Mouse (Mus musculus) right cerebral cortex, postnatal 10 days (tissue): ENCODE measurements at regions not wholly inside any gene's neighbourhood (a gene's known extent, or its start where the extent isn't known, plus 50 kb on each side); places are given as distances from the start of the nearest gene placed in this dataset.

ENCODE experiments used
- DNase-seq, 2 experiments: peaks; one replicate each; pipeline ENCODE4 v3.0.0; 2021; ENCODE audit warnings: low spot score in 2 of 2

DNA sequence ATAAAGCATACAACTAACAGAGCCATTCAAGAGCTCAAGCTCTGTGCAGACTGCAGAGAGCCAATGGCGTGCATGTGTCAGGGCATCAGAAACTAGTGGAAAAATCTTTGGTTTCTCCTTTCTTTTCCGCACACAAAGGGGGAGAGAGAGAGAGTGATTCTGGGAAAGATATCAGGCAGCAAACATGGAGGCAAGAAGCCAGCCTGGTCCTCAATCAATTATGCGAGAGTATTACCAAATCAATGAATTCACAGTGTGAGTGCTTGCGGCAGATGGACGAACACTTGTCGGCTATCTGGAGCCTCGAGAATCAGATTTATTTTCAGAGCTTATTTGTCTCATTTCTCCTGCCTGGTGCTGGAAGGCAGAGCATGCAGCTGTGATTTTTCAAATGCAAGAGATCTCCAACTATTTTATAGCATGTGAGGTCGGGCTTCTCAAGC, 230.6 kb downstream of the Snx10 start:
- DNase-seq = peak; percentile 55 to 75

DNA sequence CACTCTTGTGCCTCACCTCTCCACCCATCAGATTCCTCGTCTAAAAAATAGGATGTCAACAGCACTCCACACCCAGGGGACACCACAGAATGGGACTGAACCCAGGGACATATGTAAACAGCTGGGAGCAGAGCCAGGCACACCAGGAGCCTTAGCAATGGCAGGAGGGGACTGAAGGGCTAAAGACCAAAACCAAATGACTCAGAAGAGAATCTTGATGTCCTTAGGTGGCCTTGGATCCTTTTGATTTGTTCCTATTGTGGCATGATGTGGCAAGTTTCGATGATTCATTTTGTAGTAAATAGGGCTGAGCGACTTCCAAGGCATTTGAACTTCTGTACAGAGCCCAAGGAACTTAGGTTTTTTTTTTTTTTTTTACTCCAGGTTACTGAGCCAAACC, 233.4 kb downstream of the Snx10 start:
- DNase-seq = no peak

DNA sequence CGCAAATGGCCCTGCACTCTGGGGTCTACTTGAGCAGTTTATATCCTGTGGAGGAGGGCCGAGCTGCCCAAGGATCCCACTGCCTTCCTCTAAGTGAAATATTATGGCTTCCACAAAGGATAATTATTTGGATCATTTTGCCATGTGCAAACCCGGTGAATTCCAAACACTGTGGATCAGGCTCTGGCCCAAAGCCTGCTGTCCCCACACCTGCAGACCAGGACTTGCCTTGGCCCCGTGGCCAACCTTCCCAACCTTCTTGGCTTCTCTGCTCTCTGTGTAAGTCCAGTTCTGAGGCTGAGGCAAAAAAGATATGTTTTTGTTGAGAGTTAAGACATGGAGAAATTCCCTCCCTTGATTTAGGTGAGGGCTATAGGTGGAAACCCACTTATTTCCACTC, 234.0 kb downstream of the Snx10 start:
- no peak for DNase-seq

DNA sequence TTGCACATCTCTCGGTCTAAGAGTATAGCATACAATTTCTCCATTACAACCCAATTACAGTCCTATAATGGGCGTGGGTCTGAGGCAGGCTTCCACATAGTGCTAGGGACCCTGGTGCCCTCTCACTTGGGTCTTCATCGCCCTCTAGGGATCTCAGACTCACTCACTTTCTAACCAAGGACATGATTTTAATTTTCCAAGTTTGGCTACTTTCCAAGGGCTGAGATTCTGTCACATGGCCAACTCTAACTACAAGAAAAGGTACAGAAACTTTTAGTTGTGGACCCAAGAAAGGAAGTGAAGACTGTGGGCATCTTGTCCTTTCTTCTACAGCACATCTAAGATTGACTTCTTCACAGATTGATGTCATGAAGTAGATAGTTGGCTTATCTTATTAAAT, 235.1 kb downstream of the Snx10 start:
- no peak for DNase-seq

DNA sequence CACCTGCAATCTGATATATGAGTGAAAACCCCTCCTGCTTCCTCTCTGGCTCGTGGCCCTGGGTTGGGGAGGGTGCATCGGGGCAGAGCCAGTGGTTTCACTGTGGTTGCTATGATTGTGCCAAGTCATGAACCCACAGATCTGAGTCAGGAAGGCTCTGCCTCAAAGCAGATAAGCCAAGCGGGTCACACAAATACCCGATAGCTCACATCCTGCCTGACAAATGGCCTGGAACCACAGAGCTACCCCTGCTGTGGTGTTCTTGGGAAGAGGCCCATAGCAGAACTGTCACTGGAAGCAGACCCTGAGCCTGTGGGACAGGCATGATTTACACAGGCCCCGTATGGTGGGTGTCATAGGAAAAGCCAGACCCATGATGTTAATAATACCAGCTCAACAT, 236.7 kb downstream of the Snx10 start:
- no peak for DNase-seq

DNA sequence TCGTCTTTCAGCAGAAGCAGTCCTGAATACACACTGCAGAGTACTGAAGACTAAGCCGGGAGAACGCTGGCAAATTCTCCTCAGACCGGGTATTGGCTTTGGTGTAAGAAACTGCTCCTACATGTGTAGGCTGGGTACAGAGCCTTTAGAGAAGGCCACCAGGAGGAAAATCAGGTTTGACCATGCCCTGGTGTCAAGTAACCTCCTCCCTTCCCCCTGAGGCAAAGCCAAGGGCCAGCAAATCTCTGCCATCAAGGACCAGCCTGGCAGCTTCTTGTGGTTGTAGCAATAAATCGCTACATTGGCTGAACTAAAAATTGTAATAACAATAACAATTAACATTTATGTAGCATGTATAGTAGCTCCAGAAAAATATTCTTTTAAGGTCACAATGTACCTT, 237.8 kb downstream of the Snx10 start:
- DNase-seq = no peak

DNA sequence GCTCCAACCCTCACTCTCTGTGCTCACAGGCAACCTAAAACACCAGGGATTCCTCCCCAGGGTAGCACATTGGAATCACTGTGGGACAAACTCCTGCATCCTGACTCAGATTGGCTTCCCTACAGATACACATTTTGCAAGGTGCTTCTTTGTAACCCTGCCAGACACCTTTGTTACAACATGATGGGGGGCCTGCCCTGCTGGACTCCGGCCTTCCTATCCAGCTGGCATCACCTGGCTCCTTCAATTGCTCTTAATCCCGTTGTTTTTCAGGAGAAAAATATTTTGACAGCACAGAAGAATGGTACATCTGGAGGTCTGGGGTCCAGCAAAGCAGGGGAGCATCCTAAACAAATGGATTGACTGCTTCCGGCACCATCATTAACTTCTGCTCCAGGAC, 242.8 kb downstream of the Snx10 start:
- no peak for DNase-seq

DNA sequence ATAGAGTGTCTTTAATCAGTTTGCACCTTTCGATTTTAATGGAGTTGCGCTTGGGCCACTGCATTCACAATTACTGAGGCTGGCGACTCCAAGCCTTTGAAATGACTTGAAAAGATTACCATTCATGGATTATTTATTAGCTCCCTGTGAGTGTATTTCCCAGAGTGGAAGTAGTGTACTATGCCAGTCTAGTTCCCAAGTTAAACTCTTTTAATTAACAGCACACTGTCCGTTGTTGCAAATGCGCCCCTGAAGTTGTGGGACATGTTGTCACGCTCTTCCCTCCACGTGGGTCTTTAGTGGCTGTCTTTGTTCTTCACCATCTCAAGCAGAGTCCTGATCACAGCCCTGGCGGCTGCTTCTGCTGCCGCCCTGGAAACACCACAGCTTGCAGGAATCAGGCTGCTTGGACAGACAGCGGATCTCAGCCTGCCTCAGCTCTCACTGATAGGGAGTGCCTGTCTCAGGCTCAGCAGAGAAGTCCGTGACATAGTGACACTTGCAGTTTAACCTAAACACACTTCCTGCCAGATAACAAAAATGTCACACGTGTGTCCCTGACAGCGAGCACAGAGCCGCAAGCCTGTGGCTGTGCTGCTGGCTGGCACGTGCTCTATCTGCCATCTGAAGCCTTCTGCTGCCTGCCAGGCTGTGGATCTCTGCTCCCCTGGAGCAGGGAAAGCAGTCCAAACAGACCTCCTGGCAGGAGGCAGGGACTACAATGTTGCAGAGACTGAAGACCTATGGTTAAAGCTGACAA, 244.1 kb downstream of the Snx10 start:
- peak; percentile 50 to 51 for DNase-seq

DNA sequence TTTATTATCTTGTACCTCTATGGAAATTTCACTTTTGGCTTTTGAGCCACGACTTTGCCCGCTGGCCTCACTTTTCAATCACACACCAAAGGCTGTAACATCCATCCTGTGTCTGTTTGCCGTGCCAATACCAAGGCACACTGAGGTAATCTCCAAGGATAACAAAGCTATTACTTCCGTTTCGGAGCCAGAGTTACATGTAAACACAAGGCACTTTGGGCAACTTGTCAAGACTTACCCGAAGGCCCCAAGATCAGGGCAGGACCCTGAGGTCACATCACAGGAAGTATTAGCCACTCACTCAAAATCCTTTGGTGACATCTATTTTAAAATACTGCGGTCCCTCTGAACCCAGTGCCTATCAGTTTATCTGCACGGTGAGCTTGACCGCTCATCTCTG, 241.3 kb downstream of the Skap2 start:
- no peak for DNase-seq

DNA sequence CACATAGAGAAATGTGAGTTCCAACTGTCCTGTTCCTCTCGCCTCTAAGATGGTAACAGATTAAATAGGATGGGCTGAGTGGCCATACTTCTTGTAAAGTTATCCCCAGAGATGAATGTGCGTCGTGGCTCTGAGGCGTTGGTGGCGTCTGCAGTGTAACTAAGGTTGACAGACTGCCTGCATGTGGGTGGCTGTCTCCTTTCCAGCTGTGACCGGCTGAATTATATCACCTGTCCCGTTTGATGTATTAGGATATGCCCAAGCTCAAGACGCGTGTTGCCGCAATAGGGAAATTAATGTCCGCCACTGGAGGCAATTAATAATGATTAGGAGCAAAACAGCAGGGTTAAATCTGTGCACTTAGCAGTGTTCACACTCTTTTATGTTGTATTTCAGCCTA, 240.9 kb downstream of the Skap2 start:
- no peak for DNase-seq

DNA sequence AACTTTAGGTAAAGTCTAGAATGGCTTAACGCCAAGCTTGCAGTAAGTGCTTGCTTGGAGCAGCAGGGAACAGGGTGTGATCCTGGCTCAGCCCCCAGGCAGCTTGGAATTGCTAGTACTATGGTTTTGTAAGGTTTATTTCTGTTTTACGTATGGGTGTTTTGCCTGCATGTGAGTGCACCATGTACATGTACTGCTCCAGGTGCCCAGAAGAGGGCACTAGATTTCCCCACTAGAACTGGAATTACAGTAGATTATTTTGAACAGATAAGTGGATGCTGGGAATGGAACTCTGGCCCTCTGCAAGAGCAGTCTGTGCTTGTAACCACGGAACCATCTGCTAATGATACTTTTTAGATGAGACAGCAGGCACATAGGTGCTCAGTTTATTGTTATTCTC, 237.6 kb downstream of the Skap2 start:
- peak in 1 of 2 experiments; percentile 34 for DNase-seq

DNA sequence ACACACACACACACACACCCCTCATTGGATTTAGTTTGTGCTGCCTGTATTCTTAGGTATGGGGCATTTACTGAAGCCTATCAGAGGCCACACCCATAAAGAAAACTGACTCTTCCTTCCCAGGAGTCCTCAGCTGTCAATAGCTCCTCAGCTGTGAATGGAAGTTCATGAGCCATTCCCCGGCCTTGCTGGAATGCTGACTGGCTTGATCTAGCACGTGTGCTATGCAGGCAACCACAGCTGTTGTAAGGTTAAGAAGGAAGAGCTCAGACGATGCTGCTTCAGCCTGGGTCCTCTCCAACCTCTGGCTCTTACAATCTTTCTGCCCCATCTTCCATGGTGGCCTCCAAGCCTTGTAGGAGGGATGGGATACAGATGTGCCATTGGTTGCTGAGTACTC, 226.7 kb downstream of the Skap2 start:
- no peak for DNase-seq

DNA sequence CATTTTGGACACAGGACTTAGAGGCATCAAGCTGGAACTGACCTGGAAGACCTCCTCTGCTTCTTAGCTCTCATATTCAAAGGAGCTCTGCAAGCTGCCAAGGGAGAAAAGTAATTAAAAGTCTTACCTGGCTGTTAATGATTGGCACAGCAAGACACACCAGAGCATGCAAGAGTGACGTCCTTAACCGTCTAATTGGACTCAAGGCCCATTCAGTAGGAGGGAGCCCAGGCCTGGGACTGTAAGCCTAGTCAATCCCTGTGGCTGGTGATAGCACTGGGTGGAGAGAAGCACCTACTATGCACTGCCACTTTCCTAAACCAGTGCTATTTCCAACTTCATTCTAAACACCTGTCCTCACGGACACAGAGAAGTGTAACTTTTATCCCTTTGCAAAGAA, 225.5 kb downstream of the Skap2 start:
- DNase-seq = no peak

DNA sequence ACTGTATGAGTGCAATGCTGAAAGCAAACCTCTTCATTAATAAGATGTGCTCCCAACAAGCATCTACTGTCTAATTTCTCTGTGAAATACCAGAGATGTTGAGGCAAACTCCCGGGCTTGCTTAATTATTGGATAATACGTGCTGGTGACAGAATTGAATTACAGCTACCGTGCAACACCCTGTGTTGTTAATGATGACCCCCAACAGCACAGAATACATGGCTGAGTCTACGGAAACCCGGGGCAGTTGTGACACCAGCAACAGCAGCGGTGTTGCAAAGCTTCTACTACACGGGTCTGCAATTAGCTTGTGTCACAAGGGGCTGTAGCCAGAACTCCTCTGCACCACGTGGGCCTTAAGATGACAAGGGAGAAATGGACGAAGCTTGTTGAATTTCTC, 224.2 kb downstream of the Skap2 start:
- no peak for DNase-seq

DNA sequence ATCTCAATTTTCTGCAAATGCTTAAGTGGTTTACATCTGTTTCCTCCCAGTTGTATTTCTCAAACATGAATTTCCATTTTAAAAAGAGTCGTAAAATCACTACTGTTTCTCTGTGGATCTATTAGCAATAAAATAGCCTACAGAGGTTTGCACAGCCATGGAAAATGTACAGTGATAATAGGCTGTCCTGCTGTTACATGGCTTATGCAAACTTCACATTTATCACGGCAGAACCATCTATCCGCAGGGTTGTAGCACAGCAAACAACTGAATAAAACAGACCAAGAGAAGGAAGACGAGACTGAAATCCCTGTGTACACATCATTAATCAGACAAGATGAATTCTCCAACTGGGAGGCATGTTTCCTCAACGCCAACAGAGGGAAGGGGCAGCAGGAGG, 222.1 kb downstream of the Skap2 start:
- DNase-seq = no peak

DNA sequence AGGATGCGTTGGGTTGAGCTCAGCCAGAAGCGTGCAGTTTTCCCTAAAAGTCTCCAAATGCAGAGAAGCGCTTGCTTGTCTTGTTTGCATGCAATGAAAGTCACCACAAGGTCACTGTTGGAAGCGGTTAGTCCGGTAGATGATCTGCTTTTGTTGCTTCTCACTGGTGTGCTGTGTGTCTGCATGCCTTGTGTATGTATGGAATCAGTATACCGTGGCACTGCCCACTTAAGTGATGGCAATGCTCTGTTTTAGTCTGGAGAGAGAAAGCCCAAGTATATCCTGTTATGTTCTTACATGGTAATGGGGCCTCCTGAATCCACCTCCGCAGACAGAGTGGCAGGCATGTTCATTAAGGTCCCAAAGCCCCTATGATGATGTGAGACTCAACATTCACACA, 221.7 kb downstream of the Skap2 start:
- no peak for DNase-seq

DNA sequence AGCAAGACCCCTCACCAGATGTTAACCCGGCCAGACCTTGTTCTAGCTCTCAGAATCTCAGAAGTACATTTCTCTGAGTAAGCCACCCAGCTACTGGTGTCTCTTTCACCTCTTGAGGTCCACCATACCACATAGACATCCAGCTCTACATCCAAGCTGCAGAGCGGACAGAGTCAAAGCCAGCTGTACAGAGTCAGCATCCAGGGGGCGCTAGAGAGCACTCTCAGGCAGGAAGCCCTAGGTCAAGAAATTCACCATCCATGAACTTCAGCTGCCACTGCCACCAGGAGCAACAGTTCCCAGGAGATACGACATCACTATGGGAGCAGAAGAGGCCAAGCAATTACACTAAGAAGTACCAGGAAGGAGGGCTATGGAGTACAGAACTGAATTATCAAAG, 217.0 kb downstream of the Skap2 start:
- DNase-seq = no peak

DNA sequence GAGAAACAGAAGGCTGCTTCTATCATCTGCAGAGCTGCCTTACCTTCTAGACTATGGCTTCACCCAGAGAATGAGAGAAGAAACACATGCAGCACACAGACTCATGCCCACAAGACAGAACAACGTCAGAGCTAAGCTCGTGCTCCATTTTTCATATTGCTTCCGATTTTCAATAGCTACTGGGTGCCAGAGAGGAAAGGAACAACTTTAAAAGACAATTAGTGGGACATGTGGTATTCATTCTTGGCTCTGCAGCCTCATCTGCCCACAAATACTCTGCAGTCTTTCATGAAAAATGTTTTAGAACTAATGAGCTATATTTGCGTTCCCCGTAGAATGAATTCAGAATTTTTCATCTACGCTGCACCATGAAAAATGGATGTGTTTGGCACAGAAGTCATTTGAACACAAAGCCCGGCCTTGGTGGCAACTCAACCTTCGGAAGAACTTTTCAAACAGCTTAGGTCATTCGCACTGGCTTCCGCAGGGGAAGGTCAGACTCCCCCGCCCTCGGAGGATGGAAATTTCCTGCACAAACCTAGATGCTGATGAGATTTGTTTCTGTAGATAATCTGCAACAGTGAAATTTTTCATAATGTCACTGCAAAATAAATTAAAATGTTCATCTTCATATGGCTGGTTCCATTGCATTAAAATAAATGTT, 213.6 kb downstream of the Skap2 start:
- no peak for DNase-seq

DNA sequence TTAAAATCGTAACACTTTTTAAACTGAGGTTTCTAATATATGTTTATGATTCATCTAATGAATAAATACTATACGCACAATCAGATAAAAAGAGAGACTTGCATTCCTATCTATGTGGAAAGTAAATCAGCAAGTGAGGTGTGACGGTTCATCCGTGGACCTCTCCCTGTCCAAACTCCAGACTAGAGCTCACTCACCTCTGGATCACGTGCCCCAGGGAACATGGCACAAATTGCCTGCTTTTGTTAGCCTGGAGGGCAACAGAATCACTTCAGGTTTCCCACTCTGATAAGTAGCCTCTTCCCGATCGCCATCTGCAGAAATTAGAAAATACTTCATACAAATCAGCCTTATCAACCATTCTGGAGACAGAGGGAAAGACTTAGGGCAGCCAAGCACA, 206.7 kb downstream of the Skap2 start:
- DNase-seq = no peak
